In genomic region chr6:138800836-138801740, GRCm38 (mm10) we compare ENCODE assay signal across 17 mouse cellular contexts.
DNase-seq lines count a peak whose midpoint lies in the region; ATAC-seq lines count a peak whose summit lies in the region.
"Had no signal": no experiment of that assay in that cellular context is flagged by ENCODE, and none has a peak within 500 bp of the region (broad histone marks: within the 10 kb centered on the region; RNA-seq: fewer than 3 reads in every experiment).

No protein-coding gene starts in this region.

- no peak overlapping the region for H3K9ac ChIP-seq in heart, embryonic 12.5 days
- H3K9ac ChIP-seq in forebrain, embryonic 16.5 days (replicated peaks; ENCODE audit: low read depth, low read length), result no peak overlapping the region
- H3K9ac ChIP-seq: liver, embryonic 14.5 days had no signal

- H3K4me1 ChIP-seq in heart, embryonic 12.5 days (replicated peaks), result peaks cover 9% of the 10 kb centered on the region; the same call in 1 of the 2 replicates
- H3K4me1 ChIP-seq in forebrain, embryonic 16.5 days (replicated peaks; ENCODE audit: control insufficient read depth, insufficient read depth, low read length), result peaks cover 5% of the 10 kb centered on the region

- peak; percentile 43 to 68 for DNase-seq in cerebellum, postnatal 10 days
- no peak for DNase-seq in heart, postnatal 25 days (ENCODE audit: low spot score)
- DNase-seq in left cerebral cortex, postnatal 4 days, result peak; percentile 4
- no peak for DNase-seq in gastrocnemius, postnatal 14 days
- DNase-seq in kidney, adult 8-10 months, result no peak
- DNase-seq: adrenal gland, postnatal 25 days; cerebellum, adult 18-20 months; embryo, embryonic 11 days; midbrain, embryonic 14.5 days; thymus, adult 2 months had no signal

- no peaks in the 10 kb centered on the region for H3K36me3 ChIP-seq in heart, embryonic 12.5 days
- H3K36me3 ChIP-seq in forebrain, embryonic 16.5 days (ENCODE audit: control insufficient read depth, insufficient read depth), result no peaks in the 10 kb centered on the region

- ATAC-seq in cerebellum, adult (ENCODE audit: insufficient number of reproducible peaks, low FRiP score, low TSS enrichment), result no peak
- ATAC-seq in heart, embryonic 12.5 days (ENCODE audit: insufficient number of reproducible peaks, low FRiP score), result no peak
- ATAC-seq in forebrain, embryonic 16.5 days, result peak; percentile 91
- ATAC-seq: inflammation-experienced regulatory T-cells, adult 6 months had no signal

- no peak overlapping the region for H3K4me3 ChIP-seq in heart, embryonic 12.5 days
- no peak overlapping the region for H3K4me3 ChIP-seq in forebrain, embryonic 16.5 days (replicated peaks; ENCODE audit: low read length)
- H3K4me3 ChIP-seq: erythroblast, embryonic 14.5 days had no signal

- H3K27me3 ChIP-seq in heart, embryonic 12.5 days (replicated peaks), result no peaks in the 10 kb centered on the region
- no peaks in the 10 kb centered on the region for H3K27me3 ChIP-seq in forebrain, embryonic 16.5 days (replicated peaks; ENCODE audit: control insufficient read depth, insufficient read depth, low read length)

- H3K9me3 ChIP-seq in heart, embryonic 12.5 days (replicated peaks), result no peaks in the 10 kb centered on the region
- no peaks in the 10 kb centered on the region for H3K9me3 ChIP-seq in forebrain, embryonic 16.5 days (ENCODE audit: control insufficient read depth, low read length)

- no peak overlapping the region for H3K4me2 ChIP-seq in heart, embryonic 12.5 days
- H3K4me2 ChIP-seq in forebrain, embryonic 16.5 days (ENCODE audit: low read length), result peak overlapping the region; percentile 8

- WGBS in heart, embryonic 12.5 days, result 50% methylated on average over 8 of the region's 8 CpGs
- 47% methylated on average over 8 of the region's 8 CpGs for WGBS in forebrain, embryonic 16.5 days

- intact Hi-C loops in heart, postnatal 25 days (cut with DNase I), result loop anchor here (5.0 kb wide), 1 partner anchor 34 kb away; no protein-coding TSS in a partner anchor
- intact Hi-C loops in left cerebral cortex, postnatal 4 days (cut with DNase I), result no loop called here
- intact Hi-C loops in gastrocnemius, postnatal 14 days (cut with DNase I; ENCODE audit: low total_unique reads), result no loop called here

- H3K27ac ChIP-seq in heart, embryonic 12.5 days (ENCODE audit: poor library complexity, severe bottlenecking), result 0 out of 2 replicates have a peak overlapping the region, but pooled peaks have one; percentile 29
- H3K27ac ChIP-seq in forebrain, embryonic 16.5 days (ENCODE audit: low read length), result peak overlapping the region; percentile 75
- H3K27ac ChIP-seq: kidney, postnatal 0 days; liver, embryonic 14.5 days had no signal

Comparison
In these comparisons a context has a peak if more than half of its experiments do, and no peak if none do; other contexts are left out.
1. DNase-seq: peak in cerebellum, postnatal 10 days (2 of 2) and left cerebral cortex, postnatal 4 days (single experiment); none in heart, postnatal 25 days (single experiment), gastrocnemius, postnatal 14 days (single experiment) and kidney, adult 8-10 months (0 of 2).